Mouse (Mus musculus) spleen, postnatal 10 days (tissue): Measurements from ENCODE around the gene Tut4.
A peak's percentile ranks its signal among the peaks of the same experiment; 100 is the strongest.

Experiments
- DNase-seq, 2 experiments: peaks; one replicate each; pipeline ENCODE4 v3.0.0; 2021 to 2022; ENCODE audit warnings: low spot score in 2 of 2

The Tut4 gene

DNA sequence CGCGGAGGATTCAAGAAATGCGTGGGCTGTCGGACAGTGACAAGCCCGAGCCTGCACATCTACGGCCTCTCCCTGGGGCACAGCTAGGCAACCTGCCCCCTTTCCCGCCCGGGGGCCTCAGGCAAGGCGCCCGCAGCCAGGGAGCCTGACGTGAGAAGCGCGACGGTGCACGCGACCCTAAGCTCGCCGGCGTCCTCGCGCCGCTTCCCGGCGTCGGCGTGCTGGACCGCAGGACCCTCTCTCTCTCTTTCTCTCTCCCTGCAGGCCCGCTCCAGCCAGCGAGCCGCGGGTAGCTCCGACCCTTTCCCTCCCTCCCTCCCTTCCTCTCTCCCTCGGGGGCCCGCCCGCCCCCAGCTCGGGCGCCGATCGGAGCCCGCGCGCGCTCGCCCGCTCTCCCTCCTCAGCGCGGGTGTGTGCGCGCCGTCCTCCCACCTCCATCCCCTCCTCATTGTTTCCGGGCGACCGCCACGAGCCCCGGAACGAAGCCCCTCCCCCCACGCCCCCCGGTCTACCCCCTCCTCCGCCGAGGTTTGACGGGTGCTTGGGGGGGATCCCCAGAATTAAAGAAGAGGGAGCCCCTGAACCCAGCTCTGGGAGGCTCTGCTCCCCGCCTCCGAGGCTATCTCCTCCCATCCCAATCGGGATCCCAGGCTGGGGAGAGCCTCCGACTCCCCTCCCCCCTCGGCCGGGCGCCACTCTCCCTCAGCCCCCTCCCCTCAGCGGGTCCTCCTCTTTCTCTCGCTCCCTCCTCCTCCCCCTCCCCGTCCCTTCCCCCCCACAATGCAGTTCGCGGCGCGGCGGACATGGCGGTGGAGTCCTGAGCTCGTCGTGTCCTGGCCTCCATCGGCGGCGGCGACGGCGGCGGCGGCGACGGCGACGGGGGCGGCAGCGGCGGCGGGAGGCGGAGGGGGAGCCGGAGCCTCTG lies at the start of gene Tut4:
TSS of gene Tut4 (plus strand) at position 196 of the 925 bp plus-strand sequence.
- peak; percentile 74 to 81 for DNase-seq

DNA sequence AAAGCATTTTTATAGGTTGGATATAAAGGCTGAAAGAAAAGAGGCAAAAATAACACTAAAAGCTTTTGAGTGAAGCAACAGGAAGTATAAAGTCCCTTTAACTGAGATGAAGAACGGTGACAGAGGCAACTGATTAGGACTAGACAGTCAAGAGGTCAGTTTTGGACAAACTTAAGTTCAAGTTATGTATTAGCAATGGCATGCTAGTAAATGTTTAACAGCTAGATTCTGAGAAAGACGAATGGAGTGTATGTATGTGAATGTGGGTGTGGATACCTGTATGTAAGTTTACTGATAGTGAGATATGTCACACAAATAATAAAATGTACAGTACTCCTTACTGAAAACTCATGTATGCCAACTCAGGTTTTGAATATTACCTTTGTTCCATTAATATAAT lies 34.6 kb upstream of the Tut4 start:
- no peak for DNase-seq

DNA sequence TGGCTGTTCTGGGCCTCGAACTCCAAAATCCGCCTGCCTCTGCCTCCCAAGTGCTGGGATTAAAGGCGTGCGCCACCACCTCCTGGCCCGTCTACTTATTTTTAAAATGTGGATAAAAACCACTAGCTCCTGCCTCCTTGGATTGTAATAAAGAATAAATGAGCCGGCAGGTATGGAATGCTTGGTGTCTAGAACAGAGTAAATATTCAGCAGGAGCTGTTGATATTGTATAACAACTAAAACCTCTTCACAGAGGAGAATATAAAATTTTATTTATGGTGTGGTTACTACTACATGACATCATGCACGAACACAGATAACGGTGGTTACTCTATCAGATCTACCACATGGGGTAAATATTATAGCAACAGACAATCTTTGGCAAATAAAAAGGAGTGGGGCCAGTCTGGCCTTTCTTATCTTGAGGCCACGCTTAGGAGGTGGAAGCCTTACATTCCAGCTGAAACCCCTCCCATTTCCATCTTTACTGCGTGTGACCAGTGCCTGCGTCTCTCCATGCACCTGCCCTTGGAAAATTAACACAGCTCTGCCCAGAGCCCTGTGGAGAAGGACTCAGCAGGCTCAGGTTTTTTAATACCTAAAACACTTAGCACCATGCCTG lies 31.4 kb upstream of the Tut4 start:
- DNase-seq = no peak

DNA sequence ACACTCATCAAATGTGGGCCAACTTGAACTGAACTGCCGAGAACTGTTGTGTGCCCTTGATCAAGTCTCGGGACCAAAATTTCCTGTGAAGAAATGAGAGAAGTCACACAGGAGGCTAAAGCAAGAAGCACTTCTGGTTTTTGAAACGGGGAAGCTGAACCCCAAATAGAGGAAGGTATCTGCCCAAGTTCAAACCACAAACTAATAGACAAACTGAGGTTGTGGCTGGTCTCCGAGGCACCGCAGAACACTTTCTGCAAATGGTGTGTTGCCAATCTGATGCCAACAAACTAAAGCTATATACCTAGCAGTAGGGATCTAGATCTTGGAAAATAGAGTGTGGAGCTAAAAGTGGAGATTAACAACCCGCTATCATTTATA lies 30.9 kb upstream of the Tut4 start:
- DNase-seq = no peak

DNA sequence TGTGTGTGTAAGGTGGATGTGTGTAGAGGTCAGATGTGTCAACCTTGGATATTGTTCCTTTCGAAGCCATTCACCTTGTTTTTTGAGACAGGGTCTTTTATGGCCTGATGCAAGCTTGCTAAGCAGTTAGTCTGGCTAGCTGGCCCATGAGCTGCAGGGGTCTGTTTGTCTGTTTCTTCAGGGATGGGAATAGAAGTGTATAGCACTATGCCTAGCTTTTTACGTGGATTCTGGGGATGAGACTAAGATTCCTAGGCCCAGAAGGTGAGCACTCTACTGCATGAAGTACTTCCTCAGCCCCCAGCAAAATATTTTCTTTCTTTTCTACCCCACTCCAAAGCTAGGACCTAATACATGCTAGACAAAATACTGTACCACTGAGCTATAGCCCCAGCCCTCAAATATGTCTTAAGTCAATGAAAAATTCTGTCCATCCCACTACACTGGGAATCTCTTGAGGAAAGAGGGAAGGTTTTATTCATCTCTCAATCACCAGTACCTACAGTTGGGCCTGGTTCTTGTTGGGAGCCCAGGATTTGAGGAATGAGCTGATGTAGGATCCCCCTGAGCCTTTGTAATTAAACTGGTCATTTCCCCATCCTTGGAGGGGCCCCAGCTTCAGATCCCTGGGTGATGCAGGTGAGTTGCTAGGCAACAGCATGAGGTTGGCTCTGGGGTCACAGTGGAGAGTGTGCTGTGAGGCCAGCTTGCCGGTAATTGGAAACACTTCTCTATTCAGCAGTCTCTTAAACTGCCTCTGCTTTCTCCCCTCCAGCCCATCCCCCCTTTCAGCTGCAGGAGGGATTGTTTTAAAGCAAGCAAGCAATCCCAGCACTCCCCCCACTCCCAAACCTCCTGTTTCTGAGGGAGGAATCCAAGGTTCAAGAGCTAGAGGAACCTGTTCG lies 28.3 kb upstream of the Tut4 start:
- DNase-seq = no peak

DNA sequence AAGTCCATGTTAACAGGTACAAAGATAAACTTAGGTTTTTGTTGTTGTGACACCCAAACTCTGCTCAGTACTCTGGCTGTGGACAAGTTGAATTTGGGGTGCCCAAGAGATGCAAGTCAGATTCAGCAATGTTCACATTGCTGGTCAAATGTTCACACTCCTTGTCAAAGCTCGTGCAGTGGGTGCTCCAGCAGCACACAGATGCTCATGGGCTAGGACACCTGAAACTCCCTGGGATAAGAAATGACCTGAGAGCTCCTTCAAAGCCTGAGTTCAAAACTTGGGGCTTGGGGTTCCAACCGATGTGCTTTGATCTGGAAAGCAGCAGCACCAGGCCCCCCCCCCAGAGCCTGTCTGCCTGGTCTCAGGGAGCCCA lies 27.7 kb upstream of the Tut4 start:
- no peak for DNase-seq

DNA sequence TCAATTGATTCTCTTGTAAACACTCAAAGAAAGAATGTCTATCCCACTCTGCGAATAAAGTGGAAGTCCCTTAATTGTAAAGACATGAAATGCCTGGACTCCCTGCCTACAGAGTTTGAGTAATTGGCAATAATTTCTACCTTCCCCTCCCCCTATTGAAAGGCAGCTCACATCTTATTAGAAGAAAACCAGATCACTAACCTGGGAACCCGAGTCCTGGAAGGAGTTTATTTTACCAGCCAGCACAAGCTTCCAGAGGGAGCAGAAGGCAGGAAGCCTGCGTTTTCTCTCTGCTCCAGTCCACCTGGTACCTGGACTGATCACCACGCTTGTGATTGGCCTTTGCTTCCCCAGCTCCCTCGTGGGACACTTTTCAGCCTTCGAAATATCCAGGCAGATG lies 25.9 kb upstream of the Tut4 start:
- DNase-seq = no peak

DNA sequence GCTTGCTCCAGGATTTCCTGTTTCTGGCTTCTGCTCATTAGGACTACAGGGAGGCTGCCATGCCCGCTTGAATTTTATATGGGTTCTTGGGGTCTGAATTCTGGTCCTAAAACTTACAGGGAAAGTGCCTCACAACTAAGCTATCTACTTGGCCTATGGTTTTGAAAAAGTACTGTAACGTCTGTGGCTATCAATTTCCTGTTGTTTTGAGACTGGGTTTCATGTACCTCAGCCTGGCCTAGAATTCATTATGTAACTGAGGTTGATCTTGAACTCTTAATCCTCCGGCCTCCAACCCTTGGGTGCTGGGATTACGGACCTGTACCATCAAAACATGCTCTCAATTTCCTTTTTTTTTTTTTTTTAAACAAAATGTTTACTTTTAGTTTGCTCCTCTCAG lies 25.0 kb upstream of the Tut4 start:
- DNase-seq = no peak

DNA sequence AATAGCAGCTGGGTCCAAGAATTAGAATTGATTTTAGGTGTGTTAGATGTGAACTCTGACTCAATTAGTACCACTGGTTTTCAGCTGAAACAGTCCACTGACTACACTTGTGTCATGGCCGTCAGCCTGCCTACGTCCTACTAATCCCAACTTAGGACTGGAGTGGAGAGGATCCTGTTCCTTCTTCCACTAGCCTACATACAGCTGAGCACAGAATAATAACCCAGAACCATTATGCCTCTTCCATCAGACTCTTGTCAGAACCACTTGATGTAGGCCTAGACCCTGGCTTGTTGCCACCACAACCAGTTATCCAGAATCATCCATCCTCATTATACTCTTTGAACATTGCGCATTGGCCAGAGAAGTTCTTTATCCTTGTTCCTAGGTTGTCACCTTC lies 24.4 kb upstream of the Tut4 start:
- DNase-seq = no peak

DNA sequence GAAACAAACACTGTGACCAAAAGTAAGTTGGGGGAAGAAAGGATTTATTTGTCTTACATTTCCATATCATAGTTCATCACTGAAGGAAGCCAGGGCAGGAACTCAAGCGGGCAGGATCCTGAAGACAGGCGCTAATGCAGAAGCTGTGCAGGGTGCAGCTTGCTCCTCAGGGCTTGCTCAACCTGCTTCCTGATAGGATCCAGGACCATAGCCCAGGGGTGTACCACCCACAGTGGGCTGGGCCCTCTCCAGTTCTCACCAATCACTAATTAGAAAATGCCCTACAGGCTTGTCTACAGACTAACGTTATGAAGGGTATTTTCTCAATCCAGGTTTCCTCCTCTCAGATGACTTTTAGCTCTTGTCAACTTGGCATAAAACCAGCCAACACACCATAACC lies 23.6 kb upstream of the Tut4 start:
- no peak for DNase-seq

DNA sequence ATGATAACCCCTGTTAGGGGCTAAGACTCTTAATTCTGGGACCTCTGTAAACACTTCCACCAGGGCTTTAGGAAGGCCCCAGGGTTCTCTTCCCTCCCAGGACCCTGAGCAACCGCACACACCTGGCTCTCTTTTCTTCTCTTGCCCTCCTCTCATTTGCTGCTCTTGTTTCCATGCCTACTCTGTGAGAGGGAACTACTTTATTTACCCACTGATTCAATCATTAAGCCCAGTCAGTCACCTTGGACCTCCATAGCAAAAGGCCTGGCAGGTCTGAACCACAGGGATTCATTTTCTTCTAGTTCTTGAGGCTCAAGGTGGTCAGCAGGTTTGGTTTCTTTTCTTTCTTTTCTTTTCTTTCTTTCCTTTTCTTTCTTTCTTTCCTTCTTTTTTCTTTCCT lies 23.0 kb upstream of the Tut4 start:
- DNase-seq = no peak

DNA sequence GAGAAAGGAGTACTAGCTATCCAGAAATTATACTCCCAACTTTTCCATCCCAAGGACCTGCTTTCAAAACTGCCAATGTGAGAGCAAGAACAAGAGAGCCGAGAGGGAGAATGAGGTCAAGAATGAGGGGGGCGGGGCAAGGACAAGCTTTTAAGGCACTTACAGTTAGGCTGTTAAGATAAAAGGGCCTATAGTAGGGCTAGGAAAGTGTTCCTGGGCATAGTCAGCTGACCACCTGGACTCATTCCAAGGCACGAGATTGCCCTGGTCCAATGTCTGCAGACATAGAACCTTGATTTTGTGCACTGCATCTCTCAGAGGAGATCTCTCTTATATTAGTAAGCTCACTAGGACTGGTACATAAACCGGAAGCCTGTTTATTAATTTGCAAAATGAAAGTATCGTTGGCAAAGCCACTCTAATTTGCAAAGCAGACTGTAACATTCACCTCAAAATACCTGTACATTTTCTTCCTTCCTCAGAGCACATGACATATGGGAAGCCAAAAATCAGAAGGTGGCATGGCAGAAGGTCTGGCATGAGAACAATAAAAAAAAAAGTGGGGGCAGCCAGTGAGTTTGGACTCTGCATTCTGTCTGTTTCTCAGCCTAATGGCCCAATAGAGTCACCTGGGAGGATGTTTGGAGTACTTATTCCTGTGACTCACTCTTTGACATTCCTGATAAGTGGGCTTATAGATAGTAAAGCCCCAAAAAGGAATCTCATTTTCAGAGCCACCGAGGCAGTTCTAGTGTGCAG lies 21.0 kb upstream of the Tut4 start:
- DNase-seq = no peak

DNA sequence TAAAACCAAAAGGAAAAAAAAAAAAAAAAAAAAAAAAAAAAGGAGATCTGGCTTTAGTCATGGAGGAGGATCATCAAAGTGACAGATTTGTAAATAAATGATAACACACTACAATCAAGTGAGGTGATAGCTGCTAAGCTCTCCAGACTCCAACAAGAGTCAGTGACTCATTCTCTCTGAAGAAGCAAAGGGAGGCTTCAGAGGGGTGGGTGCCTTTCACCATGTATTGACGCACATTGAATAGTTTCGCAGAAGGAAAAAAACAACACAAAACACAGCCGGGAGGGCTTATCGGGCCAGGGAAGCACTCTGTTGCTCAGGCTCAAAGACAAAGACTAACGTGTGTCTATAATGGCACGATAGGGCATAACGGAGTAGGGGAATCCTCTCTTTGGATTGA lies 11.1 kb upstream of the Tut4 start:
- no peak for DNase-seq

DNA sequence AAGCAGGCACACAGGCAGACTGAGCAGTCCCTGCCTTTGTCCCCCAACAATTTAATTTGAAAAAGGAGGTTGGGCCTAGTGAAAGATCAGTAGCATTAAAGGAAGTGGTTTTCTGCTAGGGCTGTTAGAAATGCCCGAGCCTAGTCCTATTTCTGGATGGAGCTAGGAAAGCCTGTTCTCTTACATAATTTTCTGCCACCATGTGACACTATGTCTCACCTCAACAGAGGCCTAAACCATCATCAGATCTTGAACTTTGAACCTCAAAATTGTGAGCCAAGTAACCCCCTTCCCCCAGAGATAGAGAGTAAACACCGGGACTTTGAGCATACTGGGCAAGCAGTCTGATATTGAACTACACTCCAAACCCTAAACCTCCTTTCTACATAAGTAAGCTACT lies 3.2 kb upstream of the Tut4 start:
- no peak for DNase-seq

DNA sequence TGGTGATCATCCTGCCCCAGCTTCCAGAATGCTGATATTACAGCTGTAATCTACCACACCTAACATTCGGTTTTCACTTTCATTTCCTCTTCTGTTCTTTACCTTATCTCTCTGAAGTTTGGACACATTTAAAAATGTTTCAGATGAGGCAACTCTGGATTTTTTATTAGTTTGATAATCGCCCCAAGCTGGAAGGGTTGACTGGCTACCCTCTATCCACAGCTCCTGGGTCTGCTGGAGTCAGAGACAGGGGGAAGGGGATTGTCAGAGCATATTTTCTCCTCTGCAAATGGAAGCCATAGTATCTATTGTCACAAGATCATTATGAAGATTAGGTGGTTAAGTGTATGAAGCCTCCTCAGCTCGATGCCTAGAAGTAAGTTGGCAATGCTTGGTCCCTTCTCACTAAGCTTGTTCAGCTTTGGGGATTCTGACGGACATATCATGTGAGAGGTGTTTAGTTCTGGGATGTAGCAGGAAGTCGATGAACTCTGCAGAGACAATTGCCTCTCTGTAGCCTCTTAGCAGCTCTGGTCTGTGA lies 955 bp upstream of the Tut4 start:
- peak; percentile 26 to 28 for DNase-seq

DNA sequence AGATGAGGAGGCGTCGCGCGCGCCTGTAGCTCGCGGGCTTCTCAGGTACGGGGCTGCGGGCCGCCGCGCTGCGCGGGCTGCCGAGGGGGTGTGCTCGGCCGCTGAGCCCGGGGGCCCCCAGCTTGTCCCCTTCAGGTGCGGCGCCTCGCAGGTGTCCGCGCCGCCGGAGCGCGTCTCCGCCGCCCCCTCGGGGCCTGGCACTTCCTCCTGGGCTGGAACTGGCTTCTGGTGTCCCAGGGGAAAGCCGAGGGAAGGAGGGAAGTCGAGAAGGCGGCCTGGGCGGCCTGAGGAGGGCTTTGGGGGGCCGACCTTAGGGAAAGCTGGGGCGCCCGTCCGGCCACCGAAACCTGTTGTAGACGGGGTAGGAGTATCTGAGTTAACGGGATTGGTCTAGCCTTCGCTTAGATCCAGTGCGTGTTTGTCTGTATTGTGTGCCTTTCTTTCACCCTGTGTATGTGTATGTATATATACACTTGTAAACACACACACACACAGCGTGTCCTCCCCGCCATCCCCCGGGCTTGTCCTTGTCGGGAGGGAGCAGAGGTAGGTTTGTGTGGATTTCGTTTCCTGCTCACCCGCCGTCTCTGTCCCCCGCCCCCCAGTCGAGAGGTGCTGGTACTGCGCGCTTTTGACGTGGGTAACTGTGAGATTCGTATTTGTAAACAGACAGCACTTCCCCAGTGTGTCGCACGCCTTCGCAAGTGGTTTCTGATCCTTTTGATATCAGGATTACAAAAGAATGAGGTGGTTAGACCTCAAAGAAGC lies 1.1 kb downstream of the Tut4 start:
- peak; percentile 71 to 84 for DNase-seq

DNA sequence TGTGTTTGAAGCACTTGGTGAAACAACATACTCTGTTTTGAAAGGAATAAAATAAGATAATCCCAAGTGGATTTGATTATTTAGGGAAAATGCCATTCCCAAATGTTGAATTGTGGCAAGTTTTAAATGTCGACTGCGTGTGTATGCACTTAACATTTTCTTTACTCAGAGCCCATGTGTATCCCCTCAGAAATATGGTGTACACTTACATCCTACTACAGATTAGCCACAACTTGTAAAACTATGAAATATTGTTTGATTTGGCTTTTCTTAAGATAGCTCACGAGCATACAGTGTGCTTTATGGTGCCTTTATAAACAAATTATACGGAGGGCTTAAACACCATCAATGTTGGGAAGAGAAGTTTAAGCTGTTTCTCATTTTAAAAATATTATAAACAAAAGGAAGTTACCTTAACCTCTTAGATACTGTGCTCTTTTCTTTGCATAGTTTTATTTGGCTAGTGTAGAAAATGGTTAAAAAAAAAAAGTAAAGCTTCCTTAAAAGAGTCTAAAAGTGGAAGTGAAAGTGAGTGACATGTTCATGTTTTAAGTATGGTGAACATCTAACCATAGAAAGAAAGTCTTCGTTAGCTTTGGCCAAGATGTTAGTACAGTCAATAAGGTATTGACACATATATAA lies 2.2 kb downstream of the Tut4 start:
- DNase-seq = no peak

DNA sequence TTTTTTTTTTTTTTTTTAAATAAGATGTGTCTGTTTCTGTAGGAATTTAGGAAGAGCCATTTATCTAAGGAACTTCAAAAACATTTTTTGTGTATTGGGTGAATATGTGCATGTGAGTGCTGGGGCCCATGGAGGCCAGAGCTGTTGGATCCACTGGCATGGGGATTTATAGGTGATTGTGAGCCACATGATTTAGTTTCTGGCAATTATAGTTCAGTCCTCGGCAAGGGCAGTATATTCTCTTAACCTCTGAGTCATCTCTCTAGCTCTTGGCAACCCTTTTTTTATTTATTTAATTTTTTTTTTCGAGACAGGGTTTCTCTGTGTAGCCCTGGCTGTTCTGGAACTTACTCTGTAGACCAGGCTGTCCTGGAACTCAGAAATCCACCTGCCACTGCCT lies 14.4 kb downstream of the Tut4 start:
- DNase-seq = no peak

DNA sequence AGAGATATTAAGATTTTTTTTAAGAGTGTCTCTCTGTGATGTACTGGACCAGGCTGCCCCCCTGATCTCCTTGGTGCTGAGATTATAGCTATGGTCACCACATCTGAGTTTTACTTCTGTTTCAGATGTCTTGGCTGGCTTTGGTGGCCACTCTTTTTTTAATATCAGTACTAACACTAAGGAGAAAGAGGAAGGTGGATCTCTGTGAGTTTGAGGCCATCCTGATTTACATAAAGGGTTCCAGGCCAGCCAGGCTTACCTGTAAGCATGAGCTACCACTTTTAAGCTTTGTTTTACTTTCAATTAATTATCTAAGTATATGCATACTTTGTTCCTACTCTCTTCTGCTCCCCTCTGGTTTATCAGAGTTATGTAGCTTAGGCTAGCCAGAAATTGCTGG lies 23.6 kb downstream of the Tut4 start:
- no peak for DNase-seq

DNA sequence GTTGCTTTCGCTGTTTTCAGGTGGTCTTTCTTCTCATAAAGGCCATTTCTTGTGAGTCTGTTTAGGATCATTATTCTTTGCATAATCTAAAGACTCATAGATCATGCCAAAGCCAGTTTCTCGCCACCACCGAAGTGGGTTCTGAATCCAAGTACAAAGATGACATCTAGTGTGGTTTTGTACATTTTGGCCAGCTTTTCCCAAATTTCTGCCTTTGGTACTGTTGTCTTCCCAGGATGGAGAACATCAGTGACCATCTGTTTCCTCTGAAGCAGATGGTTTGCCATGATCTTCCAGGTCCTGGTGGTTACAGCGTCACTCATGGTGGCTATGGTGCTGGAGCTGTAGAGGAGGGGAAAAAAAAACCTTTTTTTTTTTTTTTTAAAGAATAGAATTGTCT lies 25.0 kb downstream of the Tut4 start:
- DNase-seq = no peak
